Mouse (Mus musculus) kidney, postnatal 0 days (tissue): ENCODE data around the gene Arrdc3. TPM values are rescaled to one million over a fixed set of nuclear protein-coding genes. Genes with fewer than 3 reads are reported as not detected.

Source experiments
- ATAC-seq: fragments of 200-750 bp; cut with Nextera tagmentation; replicated peaks from 2 replicates; pipeline ENCODE4 v1.8.0; 2017; ENCODE audit warnings: low read depth, moderate number of reproducible peaks, moderate TSS enrichment, moderate library complexity; ENCODE audit not compliant: low FRiP score
- DNase-seq: peaks from one replicate; pipeline ENCODE4 v3.0.0-alpha.2; 2016; ENCODE audit warnings: low spot score
- H3K27ac ChIP-seq: fragments of 300-500 bp; sonication (generic); 2 replicates; pipeline ENCODE4 v1.5.1; 2014; ENCODE audit warnings: mild to moderate bottlenecking
- H3K27me3 ChIP-seq: fragments of 300-500 bp; sonication (generic); 2 replicates; pipeline ENCODE4 v1.6.1; 2014; ENCODE audit warnings: low read length, mixed read lengths; ENCODE audit not compliant: insufficient read depth
- H3K36me3 ChIP-seq: fragments of 300-500 bp; sonication (generic); 2 replicates; pipeline ENCODE4 v1.6.1; 2014; ENCODE audit warnings: low read length, mixed read lengths; ENCODE audit not compliant: insufficient read depth
- H3K4me1 ChIP-seq: fragments of 300-500 bp; sonication (generic); replicated peaks from 2 replicates; pipeline ENCODE4 v1.6.1; 2014; ENCODE audit warnings: antibody characterized with exemption, low read length, mixed read lengths; ENCODE audit not compliant: insufficient read depth
- H3K4me2 ChIP-seq: fragments of 300-500 bp; sonication (generic); 2 replicates; pipeline ENCODE4 v1.6.1; 2014; ENCODE audit warnings: mild to moderate bottlenecking, low read length, moderate library complexity, mixed read lengths
- H3K4me3 ChIP-seq: fragments of 300-500 bp; sonication (generic); replicated peaks from 2 replicates; pipeline ENCODE4 v1.5.1; 2014; ENCODE audit warnings: low read depth, low read length
- H3K9ac ChIP-seq: fragments of 300-500 bp; sonication (generic); 2 replicates; pipeline ENCODE4 v1.6.1; 2014; ENCODE audit warnings: low read depth, low read length
- H3K9me3 ChIP-seq: fragments of 300-500 bp; sonication (generic); replicated peaks from 2 replicates; pipeline ENCODE4 v1.6.1; 2016; ENCODE audit warnings: low read length, inconsistent platforms, mixed read lengths
- CTCF ChIP-seq: IDR thresholded peaks from 2 replicates; pipeline ENCODE4 v1.5.1; 2016; ENCODE audit warnings: antibody characterized with exemption, low read depth, mild to moderate bottlenecking, moderate library complexity
- polyA plus RNA-seq: library from polyadenylated mRNA; unstranded; fragments of >200 nt; fragmentation: Nextera tagmentation; extraction: Ambion mirVana; gene quantifications from 2 replicates; pipeline ENCODE4 v1.2.1, GENCODE M21; 2015

The Arrdc3 gene
- polyA plus RNA-seq, 1 experiment from 2014 or later, result 58.1 TPM

- Histone ChIP-seq H3K9ac (no peak overlapping the region), H3K4me3 (no peak overlapping the region), H3K9me3 (no peaks in the 10 kb centered on the region), H3K4me2 (no peak overlapping the region), H3K4me1 (0 out of 2 replicates have a peak, but pooled peaks cover 8% of the 10 kb centered on the region), H3K27ac (no peak overlapping the region), H3K36me3 (no peaks in the 10 kb centered on the region), H3K27me3 (no peaks in the 10 kb centered on the region)
- DNase-seq (no peak), ATAC-seq (no peak)
- no peak for TF ChIP-seq CTCF
These were observed 61.3 kb downstream of the Arrdc3 start for GRCm38 (mm10) chr13:80944532-80944931.
